Mouse (Mus musculus): Measurements from ENCODE around the gene Zfhx3.
A peak's percentile ranks its signal among the peaks of the same experiment; 100 is the strongest.
"Not testable (repeated sequence)": the region's sequence is repeated elsewhere in the genome, so short reads cannot be mapped to it uniquely, and the experiment has no call there.

Zfhx3 gene

DNA sequence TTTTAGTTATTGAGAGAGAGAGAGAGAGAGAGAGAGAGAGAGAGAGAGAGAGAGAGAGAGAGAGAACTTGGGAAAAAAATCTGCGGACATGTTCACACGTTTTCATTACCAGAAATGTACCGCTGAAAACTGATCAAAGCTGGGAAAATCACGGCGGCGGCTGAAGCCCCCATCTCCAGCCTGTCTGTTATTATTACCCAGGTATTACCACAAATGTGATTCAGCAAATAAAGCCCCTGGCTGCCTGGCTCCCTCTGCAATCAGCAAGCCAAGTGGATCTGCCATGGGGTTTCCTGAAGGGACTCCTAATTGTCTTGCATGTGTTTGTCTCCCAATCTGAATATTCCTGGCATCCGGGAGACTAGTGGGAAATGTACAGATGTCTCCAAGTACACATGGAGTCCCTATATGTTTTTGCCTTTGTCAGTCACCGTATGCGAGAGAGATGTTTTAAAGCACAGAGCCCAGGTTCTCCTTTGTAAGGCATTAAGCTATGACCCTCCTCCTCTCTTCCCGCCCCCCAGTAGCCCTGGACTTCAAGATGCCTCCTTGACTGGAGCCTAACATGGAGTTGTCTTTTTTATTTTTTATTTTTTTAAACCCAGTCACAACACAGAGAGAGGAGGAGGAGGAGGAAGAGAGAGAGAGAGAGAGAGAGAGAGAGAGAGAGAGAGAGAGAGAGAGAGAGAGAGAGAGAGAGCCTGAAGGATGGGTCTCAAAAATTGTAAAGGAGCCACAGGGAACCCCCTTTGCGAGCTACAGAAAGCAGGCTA is at the start of gene Zfhx3:
Zfhx3 (plus strand) TSS at position 723 of the 773 bp plus-strand sequence.
- DNase-seq, result no peak

GRCm38 (mm10) chr8:107918984-107919383 is 23.5 kb upstream of the Zfhx3 start:
- no peak for DNase-seq

DNA sequence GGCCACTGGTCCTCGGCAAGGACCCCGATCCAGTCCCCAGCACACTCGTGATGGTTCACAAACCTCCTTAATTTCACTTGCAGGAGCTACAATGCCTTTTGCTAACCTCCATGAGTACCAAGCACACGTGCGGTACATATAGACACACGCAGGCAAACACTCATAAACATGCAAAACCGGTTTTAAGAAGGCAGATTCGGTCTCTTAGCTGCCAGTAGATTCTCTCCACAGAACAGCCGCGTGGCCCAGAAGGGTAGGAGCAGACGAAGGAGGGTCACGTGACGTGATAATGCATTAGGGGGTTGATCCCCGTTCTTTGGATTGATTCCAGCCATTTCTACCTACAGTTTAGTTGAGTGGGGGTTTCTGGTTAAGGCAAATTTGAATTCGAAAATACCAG is 16.3 kb upstream of the Zfhx3 start:
- DNase-seq, result no peak

DNA sequence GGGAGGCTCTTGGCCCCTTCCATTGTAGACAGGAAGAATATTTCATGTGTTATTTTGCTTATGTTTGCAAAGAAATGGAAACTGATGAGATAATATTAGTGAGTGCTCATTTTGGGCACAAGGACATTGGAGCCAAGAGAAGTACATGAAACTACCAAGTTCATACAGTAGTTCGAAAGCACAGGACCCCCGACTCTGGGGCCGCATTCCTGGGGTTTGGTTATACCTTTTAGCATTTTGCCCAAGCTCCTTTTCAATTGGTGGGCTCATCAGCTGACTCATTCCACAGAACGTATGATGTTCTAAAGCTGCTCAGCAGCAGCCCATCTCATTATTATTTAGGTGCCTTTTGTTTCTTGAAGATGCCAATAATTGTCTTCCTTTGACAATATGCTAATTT is 5.7 kb upstream of the Zfhx3 start:
- no peak for DNase-seq

GRCm38 (mm10) chr8:107938231-107938630 is 4.2 kb upstream of the Zfhx3 start:
- DNase-seq, result not testable (repeated sequence)

GRCm38 (mm10) chr8:107940181-107940580 is 2.3 kb upstream of the Zfhx3 start:
- DNase-seq, result no peak

DNA sequence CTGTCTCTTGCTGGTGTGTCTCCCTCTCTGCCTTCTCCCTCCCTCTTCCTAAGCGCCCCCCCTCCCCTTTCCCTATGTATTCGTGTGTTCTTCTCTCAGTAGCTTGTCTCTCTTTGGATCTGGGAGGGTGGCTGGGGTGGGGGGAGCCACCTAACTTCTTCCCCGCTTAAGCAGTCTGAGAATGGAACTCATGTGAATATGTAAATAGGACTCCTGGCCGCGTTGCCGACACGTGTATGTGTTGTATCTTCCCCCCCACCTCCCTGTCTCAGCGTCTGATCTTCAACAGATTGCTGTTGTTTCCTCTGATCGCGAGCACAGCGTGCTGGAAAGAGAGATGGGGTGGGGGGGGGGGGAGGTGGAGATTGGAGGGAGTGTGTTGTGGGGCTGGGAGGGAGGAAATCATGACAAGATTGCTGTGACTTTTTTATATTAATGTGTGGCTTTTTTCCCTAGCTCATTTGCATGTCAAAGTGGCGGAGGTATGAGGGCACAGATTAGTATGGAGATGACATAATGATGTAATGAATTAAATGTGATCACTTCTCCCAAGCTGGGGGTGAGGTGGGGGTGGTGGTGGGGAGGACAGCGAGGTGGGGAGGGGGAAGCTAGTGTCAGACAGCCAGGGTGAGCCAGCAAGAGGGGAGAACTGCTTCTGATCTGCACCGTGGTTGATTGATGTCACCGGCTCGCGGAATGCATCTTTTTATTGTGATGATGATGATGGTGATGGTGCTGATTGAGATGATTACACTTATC is 487 bp downstream of the Zfhx3 start:
- DNase-seq, result no peak

DNA sequence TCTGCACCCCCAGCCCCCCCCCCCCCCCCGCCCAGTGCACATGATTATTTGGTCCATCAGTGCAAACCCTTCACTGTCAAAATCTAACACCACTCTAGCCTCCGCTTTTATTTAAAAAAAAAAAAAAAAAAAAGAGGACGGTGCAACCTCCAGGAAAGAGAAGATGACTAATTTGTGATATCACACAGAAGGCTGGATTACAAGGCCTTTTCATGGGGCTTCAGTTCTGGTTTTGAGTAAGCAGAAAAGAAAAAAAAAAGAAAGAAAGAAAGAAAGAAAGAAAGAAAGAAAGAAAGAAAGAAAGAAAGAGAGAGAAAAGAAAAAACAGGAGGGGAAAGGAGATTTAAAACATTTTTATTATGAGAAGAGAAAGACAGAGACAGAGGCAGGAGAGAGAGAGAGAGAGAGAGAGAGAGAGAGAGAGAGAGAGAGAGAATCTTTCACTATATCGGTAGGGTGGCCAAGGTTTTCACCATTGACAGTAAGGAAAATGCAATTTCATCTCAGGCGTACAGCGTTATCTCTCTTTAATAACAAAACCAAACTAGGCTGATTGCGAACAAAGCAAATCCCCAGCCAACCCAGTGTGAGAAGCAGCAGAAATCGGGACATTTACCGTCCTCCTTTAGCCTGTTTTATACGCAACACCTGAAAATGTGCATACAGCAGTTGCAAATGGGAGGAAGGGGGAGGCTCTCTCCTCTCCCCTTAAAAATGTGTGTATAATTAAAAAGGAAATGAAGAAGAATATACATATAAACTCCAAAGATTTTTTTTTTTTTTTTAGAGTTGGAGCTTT is 1.3 kb downstream of the Zfhx3 start:
- DNase-seq, result no peak

DNA sequence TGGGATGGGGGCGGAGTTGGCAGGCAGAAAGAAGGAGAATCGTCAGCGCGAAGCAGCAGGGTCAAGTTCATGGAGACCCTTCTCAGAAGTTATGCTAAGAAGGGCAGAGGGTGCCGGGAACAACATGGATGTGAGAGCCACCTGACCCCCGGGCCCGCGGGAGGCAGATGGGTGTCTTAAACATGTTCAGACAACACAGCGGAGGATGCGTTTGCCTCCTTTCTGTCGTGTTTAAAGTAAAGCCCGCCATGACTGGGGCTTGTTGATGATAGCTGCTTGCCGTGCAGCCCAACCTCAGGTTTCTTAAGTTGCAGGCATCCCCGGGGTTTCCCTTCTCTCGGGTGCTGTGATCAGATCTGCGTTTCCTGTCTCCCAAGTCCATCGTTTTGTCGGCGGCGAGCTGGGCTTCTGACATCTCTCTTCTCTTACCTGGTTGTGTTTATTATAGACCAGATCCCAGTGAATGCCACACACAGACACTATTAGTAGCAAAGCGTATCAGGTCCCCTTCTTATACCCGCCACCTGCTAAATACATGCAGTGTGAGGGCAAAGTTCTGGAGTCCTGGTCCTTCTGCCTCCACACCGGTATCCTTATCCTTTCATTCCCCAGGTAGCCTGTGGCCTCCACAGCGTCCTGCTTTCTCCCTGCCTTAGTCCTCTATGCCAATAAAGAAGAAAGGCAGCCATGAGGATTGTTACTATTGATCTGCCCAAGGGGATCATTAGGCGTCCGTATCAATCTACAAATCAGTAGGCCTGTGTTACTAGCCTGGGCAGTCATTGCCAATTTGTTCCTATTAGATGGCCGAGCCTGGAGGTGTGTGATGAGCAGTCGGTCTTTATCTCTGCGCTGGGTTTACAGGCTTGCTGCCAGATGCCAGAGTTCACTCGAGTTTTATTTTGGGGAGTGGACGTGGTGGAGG is 2.5 kb downstream of the Zfhx3 start:
- DNase-seq, result no peak

- DNase-seq, result no peak
Observed at GRCm38 (mm10) chr8:107946888-107947287, 4.4 kb downstream of the Zfhx3 start.

DNA sequence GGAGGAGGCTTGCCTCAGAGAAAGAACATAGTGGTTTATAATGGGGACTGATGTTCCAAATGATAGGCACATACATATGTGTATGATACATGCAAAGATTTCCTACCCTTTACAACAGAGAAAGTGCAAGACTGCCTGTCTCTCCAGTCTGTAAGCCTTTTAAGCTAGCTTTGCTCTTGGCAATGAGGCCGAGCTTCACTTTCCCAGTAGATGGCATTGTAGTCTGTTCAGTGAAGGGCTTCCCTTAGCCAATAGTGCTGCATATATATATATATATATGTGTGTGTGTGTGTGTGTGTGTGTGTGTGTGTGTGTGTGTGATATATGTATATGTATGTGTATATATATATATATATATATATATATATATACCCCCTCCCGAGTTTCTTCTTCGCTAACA is 13.4 kb downstream of the Zfhx3 start:
- DNase-seq, result no peak

GRCm38 (mm10) chr8:107957566-107957965 is 15.1 kb downstream of the Zfhx3 start:
- no peak for DNase-seq

DNA sequence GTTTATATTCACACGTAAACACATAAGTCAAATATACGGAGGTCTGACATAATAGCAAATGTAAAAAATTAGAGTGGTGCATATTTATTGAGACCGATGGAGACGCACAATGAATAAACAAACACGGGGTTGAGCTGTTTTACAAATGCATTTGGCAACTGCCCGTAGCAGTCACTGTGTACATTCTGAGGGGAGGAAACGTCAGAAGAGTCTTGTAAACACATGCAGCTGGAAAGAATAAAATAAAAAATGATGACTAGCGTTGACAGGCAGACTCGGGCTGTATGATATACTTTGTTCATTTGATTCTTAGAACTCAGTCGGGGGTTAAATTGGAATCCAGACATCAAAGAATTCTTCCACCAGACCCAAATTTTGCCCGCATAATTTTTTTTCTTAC is 18.0 kb downstream of the Zfhx3 start:
- DNase-seq, result no peak

- no peak for DNase-seq
Observed at GRCm38 (mm10) chr8:107960878-107961277, 18.4 kb downstream of the Zfhx3 start.

DNA sequence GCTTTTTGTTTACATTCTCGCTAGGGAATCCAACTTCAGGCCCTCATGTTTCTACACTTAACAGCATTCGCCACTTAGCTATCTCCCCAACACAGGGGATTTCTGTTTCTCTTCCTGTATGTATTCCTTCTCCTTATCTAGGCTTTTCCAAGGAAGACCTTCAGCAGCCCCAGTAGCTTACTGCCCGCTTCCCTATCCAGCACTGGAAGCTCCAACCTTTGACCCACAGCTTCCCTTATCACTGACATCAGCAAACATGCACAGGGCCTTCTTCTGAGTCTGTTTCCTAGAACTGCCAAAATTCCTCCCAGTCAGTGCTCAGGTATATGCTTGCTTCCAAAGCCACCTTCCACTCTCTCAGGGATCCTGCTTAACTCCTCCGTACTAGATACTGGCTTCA is 29.8 kb downstream of the Zfhx3 start:
- DNase-seq, result no peak

- no peak for DNase-seq
Observed at GRCm38 (mm10) chr8:107974451-107974850, 32.0 kb downstream of the Zfhx3 start.

DNA sequence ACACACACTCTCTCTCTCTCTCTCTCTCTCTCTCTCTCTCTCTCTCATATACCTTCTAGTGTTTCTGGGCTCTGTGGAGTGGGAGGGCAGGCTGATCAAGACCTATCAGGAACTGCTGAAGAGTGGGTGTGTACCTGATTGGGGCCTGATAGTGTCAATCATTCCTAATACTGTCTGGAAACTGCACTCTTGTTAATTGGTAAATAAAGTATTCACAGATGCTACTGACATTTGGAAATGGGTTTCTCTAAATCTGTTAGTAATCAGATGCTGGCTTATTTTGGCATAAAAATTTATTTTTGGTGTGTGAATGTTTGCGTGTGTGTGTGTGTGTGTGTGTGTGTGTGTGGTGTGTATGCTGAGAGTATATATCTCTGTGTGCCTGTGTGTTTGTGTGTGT is 35.8 kb downstream of the Zfhx3 start:
- DNase-seq, result no peak

GRCm38 (mm10) chr8:107980618-107981017 is 38.2 kb downstream of the Zfhx3 start:
- peak; percentile 11 for DNase-seq

GRCm38 (mm10) chr8:107986629-107987028 is 44.2 kb downstream of the Zfhx3 start:
- peak; percentile 34 for DNase-seq

GRCm38 (mm10) chr8:107998874-107999273 is 56.4 kb downstream of the Zfhx3 start:
- no peak for DNase-seq

- no peak for DNase-seq
Observed at GRCm38 (mm10) chr8:108011516-108011915, 69.1 kb downstream of the Zfhx3 start.

GRCm38 (mm10) chr8:108017727-108018126 is 75.3 kb downstream of the Zfhx3 start:
- DNase-seq, result no peak

Data from right cerebral cortex, postnatal 25 days (tissue).